Mouse (Mus musculus): ENCODE results near the gene Cited2. TPM values are rescaled to one million over a fixed set of nuclear protein-coding genes. Genes with fewer than 3 reads are reported as not detected.

The Cited2 gene
- total and polyA plus RNA-seq, 2 experiments from 2014 or later, result 60.4 to 112 TPM

- no peak overlapping the region for H3K4me2 ChIP-seq (ENCODE audit: low read depth, low read length)
- H3K9ac ChIP-seq (replicated peaks; ENCODE audit: low read length), result no peak overlapping the region
- no peaks in the 10 kb centered on the region for H3K4me1 ChIP-seq (ENCODE audit: insufficient read depth, low read length)
- 84% methylated on average over 4 of the region's 4 CpGs for WGBS
- no peak for ATAC-seq
- no peak for TF ChIP-seq CTCF (IDR thresholded peaks at IDR 0.05; ENCODE audit: low read depth)
- no peaks in the 10 kb centered on the region for H3K36me3 ChIP-seq (ENCODE audit: insufficient read depth, low read length)
- no peak overlapping the region for H3K4me3 ChIP-seq (ENCODE audit: low read length)
- no peak overlapping the region for H3K27ac ChIP-seq
- no peak for DNase-seq (ENCODE audit: low spot score)
- H3K27me3 ChIP-seq (ENCODE audit: insufficient read depth, low read length), result no peaks in the 10 kb centered on the region
- H3K9me3 ChIP-seq (ENCODE audit: low read length), result no peaks in the 10 kb centered on the region
Observed at GRCm38 (mm10) chr10:17775079-17775478, 52.1 kb downstream of the Cited2 start.

Other genes starting within 250 kb of the Cited2 start
- 0.90 and 0.99 TPM in 2 replicates for gene Txlnb, start 73.0 kb downstream of the Cited2 start, total RNA-seq (2014; rRNA removed)
- gene Txlnb, start 73.0 kb downstream of the Cited2 start, polyA plus RNA-seq (2015; fragmentation: Nextera tagmentation; extraction: Ambion mirVana), result 0.85 and 1.0 TPM in 2 replicates
- 29.3 and 32.4 TPM in 2 replicates for gene Heca, start 224.8 kb downstream of the Cited2 start, total RNA-seq (2014; rRNA removed)
- gene Heca, start 224.8 kb downstream of the Cited2 start, polyA plus RNA-seq (2015; fragmentation: Nextera tagmentation; extraction: Ambion mirVana), result 3.6 and 5.1 TPM in 2 replicates